Mouse (Mus musculus) stomach, embryonic 14.5 days (tissue): Measurements from ENCODE around the gene Ptprcap. TPM values are rescaled to one million over a fixed set of nuclear protein-coding genes. Genes with fewer than 3 reads are reported as not detected.

Experiments
- ATAC-seq: fragments of 200-750 bp; cut with Nextera tagmentation; 2 replicates; pipeline ENCODE4 v1.8.0; 2017; ENCODE audit warnings: low read depth, moderate TSS enrichment; ENCODE audit not compliant: insufficient number of reproducible peaks, insufficient read depth, low FRiP score
- H3K27ac ChIP-seq: fragments of 300-500 bp; sonication (generic); 2 replicates; pipeline ENCODE4 v1.5.1; 2014; ENCODE audit warnings: mild to moderate bottlenecking, low read length, moderate library complexity, mixed read lengths
- H3K27me3 ChIP-seq: fragments of 300-500 bp; sonication (generic); 2 replicates; pipeline ENCODE4 v1.6.1; 2014; ENCODE audit warnings: low read length, control low read depth, mixed read lengths; ENCODE audit not compliant: control insufficient read depth, insufficient read depth
- H3K36me3 ChIP-seq: fragments of 300-500 bp; sonication (generic); 2 replicates; pipeline ENCODE4 v1.6.1; 2014; ENCODE audit warnings: mild to moderate bottlenecking, control low read depth, low read length, moderate library complexity, mixed read lengths; ENCODE audit not compliant: control insufficient read depth, insufficient read depth
- H3K4me1 ChIP-seq: fragments of 300-500 bp; sonication (generic); 2 replicates; pipeline ENCODE4 v1.6.1; 2014; ENCODE audit warnings: low read length, control low read depth, mixed read lengths; ENCODE audit not compliant: control insufficient read depth, insufficient read depth
- H3K4me2 ChIP-seq: fragments of 300-500 bp; sonication (generic); replicated peaks from 2 replicates; pipeline ENCODE4 v1.6.1; 2014; ENCODE audit warnings: low read depth, low read length, control low read depth
- H3K4me3 ChIP-seq: fragments of 300-500 bp; sonication (generic); 2 replicates; pipeline ENCODE4 v1.5.1; 2014; ENCODE audit warnings: low read depth, low read length, control low read depth
- H3K9ac ChIP-seq: fragments of 300-500 bp; sonication (generic); replicated peaks from 2 replicates; pipeline ENCODE4 v1.6.1; 2014; ENCODE audit warnings: low read depth, mild to moderate bottlenecking, control low read depth, low read length, moderate library complexity, mixed read lengths
- H3K9me3 ChIP-seq: fragments of 300-500 bp; sonication (generic); 2 replicates; pipeline ENCODE4 v1.6.1; 2016; ENCODE audit warnings: low read depth, low read length, control low read depth; ENCODE audit not compliant: control insufficient read depth
- WGBS: fragments of 180-500 bp; shearing (Covaris S2); extraction: QIAGEN DNeasy Blood & Tissue Kit; methylation state at CpG from one replicate; pipeline ENCODE4 v1.1.7; 2014; 5-methylcytosine and 5-hydroxymethylcytosine counted together
- polyA plus RNA-seq: library from polyadenylated mRNA; unstranded; fragments of >200 nt; fragmentation: Nextera tagmentation; extraction: Ambion mirVana; gene quantifications from 2 replicates; pipeline ENCODE4 v1.2.1, GENCODE M21; 2014

The Ptprcap gene
- 1.9 and 2.6 TPM in 2 replicates for polyA plus RNA-seq

DNA sequence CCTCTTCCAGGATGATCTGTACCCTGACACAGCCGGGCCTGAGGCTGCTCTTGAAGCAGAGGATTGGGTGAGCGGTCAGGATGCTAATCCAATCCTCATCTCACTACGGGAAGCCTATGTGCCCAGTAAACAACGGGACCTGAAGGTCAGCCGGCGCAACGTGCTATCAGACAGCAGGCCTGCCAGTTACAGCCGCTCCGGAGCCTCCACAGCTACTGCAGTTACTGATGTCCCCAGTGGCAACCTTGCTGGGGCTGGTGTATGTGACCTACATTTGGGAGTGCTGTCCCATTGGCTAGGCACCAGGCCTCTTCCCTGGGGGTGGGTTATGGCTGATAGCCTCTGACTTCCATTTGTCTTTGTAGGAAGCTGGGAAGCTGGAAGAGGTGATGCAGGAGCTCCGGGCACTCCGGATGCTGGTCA, at the start of gene Ptprcap:
Gene Ptprcap, plus strand, starts transcription at position 373 of the 423 bp plus-strand sequence.
- H3K27me3 ChIP-seq, result no peaks in the 10 kb centered on the region
- H3K4me1 ChIP-seq, result peaks cover 14% of the 10 kb centered on the region
- no peak within 1 kb of the TSS for H3K4me2 ChIP-seq
- 57% methylated on average over 11 of the region's 11 CpGs for WGBS
- H3K9ac ChIP-seq, result no peak within 1 kb of the TSS
- ATAC-seq, result no peak
- H3K9me3 ChIP-seq, result no peaks in the 10 kb centered on the region
- H3K36me3 ChIP-seq, result peaks cover 41% of the 10 kb centered on the region
- H3K4me3 ChIP-seq, result no peak within 1 kb of the TSS
- no peak within 1 kb of the TSS for H3K27ac ChIP-seq

DNA sequence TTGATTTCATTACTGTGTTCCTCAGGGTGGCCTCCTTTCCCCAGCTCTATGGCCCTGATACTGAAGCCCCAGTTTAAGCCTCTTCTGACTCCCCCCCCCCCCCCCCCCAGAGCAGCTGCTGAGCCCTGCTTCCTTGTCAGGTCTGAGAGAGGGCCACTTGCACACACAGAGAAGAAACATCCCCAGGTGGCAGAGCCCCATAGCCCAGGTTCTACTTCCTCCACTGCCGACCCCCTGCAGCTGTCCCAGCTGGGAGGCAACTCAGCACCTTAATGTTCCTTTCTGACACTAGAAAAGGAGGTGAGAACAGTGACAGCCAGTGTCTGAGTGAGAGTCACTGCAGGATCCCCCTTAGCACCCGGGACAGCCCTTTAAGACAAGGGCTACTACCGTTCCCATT, 49.6 kb upstream of the Ptprcap start:
- ATAC-seq, result no peak
- H3K9ac ChIP-seq, result no peak overlapping the region
- WGBS, result 70% methylated on average over 3 of the region's 3 CpGs
- H3K4me1 ChIP-seq, result peaks cover 13% of the 10 kb centered on the region; the same call in 1 of the 2 replicates
- no peak overlapping the region for H3K4me2 ChIP-seq
- H3K27ac ChIP-seq, result no peak overlapping the region
- no peaks in the 10 kb centered on the region for H3K9me3 ChIP-seq
- H3K36me3 ChIP-seq, result no peaks in the 10 kb centered on the region
- H3K4me3 ChIP-seq, result no peak overlapping the region
- peaks cover 11% of the 10 kb centered on the region; the same call in 1 of the 2 replicates for H3K27me3 ChIP-seq

DNA sequence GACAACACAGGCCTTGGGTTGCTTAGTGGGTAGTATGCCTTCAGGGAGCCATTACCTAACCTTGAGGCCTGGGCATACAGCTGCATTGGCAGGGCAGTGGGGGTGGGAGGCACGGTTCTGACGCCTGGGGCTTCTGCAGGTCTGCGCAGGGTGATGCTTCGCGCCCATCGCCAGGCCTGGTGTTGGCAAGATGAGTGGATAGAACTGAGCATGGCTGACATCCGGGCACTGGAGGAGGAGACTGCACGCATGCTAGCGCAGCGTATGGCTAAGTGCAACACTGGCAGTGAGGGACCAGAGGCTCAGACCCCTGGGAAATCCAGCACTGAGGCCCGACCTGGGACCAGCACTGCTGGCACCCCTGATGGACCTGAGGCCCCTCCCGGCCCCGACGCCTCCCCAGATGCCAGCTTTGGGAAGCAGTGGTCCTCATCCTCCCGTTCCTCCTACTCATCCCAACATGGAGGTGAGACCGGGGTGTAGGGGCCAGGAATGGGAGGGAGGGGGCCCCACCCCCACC, 48.7 kb upstream of the Ptprcap start:
- Histone ChIP-seq H3K4me3 (no peak overlapping the region), H3K9me3 (no peaks in the 10 kb centered on the region), H3K4me1 (peaks cover 7% of the 10 kb centered on the region; the same call in 1 of the 2 replicates), H3K9ac (no peak overlapping the region), H3K36me3 (no peaks in the 10 kb centered on the region), H3K4me2 (no peak overlapping the region), H3K27me3 (peaks cover 11% of the 10 kb centered on the region; the same call in 1 of the 2 replicates), H3K27ac (no peak overlapping the region)
- 87% methylated on average over 16 of the region's 16 CpGs for WGBS
- ATAC-seq, result no peak

DNA sequence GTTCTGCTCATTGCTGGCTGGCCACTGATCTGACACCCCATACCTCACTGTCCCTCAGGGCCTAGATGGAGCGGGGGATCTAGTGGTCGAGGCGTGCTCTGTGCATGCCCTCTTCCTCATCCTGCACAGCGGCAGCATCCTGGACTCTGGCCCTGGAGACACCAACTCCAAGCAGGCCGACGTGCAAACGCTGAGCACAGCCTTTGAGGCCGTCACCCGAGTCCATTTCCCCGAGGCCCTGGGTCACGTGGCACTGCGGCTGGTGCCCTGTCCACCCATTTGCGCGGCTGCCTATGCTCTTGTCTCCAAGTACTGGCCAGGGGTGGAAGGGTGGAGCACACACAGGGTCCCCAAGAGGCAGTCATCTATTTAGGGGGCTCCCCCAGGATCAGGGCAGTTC, 46.8 kb upstream of the Ptprcap start:
- 0 out of 2 replicates have a peak, but pooled peaks cover 3% of the 10 kb centered on the region for H3K27me3 ChIP-seq
- H3K4me3 ChIP-seq, result no peak overlapping the region
- H3K4me2 ChIP-seq, result no peak overlapping the region
- WGBS, result 93% methylated on average over 14 of the region's 14 CpGs
- ATAC-seq, result no peak
- H3K9ac ChIP-seq, result no peak overlapping the region
- no peaks in the 10 kb centered on the region for H3K9me3 ChIP-seq
- no peaks in the 10 kb centered on the region for H3K4me1 ChIP-seq
- no peaks in the 10 kb centered on the region; the same call in 1 of the 2 replicates for H3K36me3 ChIP-seq
- no peak overlapping the region for H3K27ac ChIP-seq

DNA sequence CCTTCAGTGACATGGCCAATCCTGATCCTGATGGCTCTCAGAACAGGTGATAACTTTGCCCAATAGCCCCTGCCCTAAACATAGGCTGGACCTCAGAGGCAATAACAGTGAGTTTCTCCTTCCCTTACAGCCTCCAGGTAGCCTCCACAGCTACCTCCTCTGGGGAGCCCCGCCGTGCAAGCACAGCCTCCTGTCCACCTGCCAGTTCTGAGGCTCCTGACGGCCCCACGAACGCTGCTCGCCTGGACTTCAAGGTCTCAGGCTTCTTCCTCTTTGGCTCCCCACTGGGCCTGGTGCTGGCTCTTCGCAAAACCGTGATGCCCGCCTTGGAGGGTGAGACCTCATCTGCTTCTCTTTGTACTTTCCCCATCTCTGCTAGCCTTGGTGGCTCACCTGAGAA, 44.9 kb upstream of the Ptprcap start:
- no peak overlapping the region for H3K27ac ChIP-seq
- H3K36me3 ChIP-seq, result peaks cover 11% of the 10 kb centered on the region; the same call in 1 of the 2 replicates
- ATAC-seq, result no peak
- no peak overlapping the region for H3K9ac ChIP-seq
- H3K4me1 ChIP-seq, result no peaks in the 10 kb centered on the region
- H3K27me3 ChIP-seq, result no peaks in the 10 kb centered on the region
- H3K9me3 ChIP-seq, result no peaks in the 10 kb centered on the region
- H3K4me3 ChIP-seq, result no peak overlapping the region
- 85% methylated on average over 9 of the region's 9 CpGs for WGBS
- H3K4me2 ChIP-seq, result no peak overlapping the region

DNA sequence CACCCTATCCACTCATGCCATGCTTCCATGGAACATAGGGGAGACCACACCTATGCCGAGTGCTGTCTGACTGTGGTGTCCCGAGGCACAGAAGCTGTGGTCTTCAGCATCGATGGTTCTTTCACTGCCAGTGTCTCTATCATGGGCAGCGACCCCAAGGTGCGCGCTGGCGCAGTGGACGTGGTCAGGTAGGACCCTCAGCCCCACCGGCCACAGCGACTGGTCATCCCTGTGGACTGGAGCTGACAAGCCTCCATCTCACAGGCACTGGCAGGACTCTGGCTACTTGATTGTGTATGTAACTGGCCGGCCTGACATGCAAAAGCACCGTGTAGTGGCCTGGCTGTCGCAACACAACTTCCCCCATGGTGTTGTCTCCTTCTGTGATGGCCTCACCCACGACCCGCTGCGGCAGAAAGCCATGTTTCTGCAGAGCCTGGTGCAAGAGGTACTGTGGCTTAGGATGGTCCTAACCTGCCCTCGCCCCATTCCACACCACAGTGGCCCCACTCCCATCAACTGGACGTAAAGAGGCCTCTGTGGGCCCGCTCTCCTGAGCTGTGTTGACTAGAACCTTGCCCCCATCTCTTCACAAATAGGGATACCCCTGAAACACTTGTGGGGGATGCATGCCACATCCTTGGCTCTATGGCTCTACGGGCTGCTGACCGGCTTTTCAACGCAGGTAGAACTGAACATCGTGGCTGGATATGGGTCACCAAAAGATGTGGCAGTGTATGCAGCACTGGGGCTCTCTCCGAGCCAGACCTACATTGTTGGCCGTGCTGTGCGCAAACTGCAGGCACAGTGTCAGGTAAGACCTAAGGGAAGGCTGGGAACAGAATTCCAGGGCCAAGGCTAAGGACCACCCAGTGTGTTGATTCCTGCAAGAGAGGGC, 41.1 kb upstream of the Ptprcap start:
- H3K27me3 ChIP-seq, result no peaks in the 10 kb centered on the region
- H3K4me1 ChIP-seq, result no peaks in the 10 kb centered on the region
- no peak overlapping the region for H3K4me2 ChIP-seq
- ATAC-seq, result no peak
- H3K9ac ChIP-seq, result no peak overlapping the region
- no peak overlapping the region for H3K27ac ChIP-seq
- peaks cover 41% of the 10 kb centered on the region for H3K36me3 ChIP-seq
- H3K9me3 ChIP-seq, result no peaks in the 10 kb centered on the region
- no peak overlapping the region for H3K4me3 ChIP-seq
- 92% methylated on average over 26 of the region's 26 CpGs for WGBS

DNA sequence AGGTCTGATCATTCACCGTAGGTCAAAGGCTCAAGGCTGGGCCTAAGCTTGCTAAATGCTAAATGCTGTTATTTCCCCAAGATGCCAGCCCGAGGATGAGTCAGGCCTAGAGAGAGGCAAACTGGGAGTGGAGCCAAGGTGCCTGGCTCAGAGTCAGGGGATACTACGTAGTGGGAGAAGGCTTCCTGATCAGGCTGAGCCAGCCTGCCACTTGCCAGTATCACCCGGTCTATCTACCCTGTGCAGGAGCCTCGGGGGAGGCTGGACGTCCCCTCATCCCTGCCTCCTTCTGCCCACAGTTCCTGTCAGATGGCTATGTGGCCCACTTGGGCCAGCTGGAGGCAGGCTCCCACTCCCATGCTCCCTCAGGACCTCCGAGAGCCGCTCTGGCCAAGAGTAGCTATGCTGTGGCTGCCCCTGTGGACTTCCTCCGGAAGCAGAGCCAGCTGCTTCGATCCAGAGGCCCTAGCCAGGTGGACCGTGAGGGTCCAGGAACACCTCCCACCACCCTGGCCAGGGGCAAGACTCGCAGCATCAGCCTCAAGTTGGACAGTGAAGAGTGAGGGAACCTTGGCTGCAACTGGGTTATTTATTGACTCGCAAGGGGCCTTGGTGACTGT, 40.1 kb upstream of the Ptprcap start:
- peak overlapping the region; percentile 14; the same call in 1 of the 2 replicates for H3K9ac ChIP-seq

DNA sequence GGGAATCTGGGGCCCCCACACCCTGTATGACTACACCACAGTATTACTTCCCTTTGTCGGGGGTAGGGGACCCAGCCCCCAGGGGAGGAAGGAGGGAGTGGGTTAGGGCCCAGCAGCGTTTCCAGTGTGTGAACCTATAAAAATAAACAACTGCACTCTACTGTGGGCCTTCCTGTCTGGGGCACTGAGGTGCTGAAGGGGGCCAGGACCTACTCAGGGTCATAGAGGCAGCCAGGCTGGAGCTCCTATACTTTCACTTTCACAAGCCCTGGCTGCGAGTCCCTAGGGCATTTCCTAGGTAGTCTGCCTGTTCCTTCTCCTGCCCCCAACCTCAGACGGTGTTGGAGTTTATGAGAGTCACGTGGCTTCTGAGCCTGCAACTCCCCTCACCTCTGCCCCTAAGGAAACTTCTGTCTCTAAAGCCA, 39.6 kb upstream of the Ptprcap start:
- Histone ChIP-seq H3K9ac (peak overlapping the region; percentile 14; the same call in 1 of the 2 replicates), H3K27me3 (no peaks in the 10 kb centered on the region), H3K36me3 (peaks cover 50% of the 10 kb centered on the region), H3K27ac (peak overlapping the region; percentile 22; the same call in 1 of the 2 replicates), H3K4me1 (no peaks in the 10 kb centered on the region), H3K4me2 (no peak overlapping the region), H3K9me3 (no peaks in the 10 kb centered on the region), H3K4me3 (no peak overlapping the region)
- 28% methylated on average over 5 of the region's 5 CpGs for whole genome bisulfite sequencing
- peak; percentile 36; the same call in 1 of the 2 replicates for ATAC-seq

More for the DNA sequence above, 40.1 kb upstream of the Ptprcap start:
- H3K27ac ChIP-seq, result peak overlapping the region; percentile 22; the same call in 1 of the 2 replicates
- H3K4me3 ChIP-seq, result no peak overlapping the region
- ATAC-seq, result peak; percentile 43; the same call in 1 of the 2 replicates
- no peaks in the 10 kb centered on the region for H3K9me3 ChIP-seq
- H3K27me3 ChIP-seq, result no peaks in the 10 kb centered on the region
- no peaks in the 10 kb centered on the region for H3K4me1 ChIP-seq
- no peak overlapping the region for H3K4me2 ChIP-seq
- peaks cover 50% of the 10 kb centered on the region for H3K36me3 ChIP-seq
- WGBS, result 74% methylated on average over 13 of the region's 13 CpGs
